Mouse (Mus musculus) adrenal gland, postnatal 0 days (tissue): ENCODE results near the gene Dab1. TPM values are rescaled to one million over a fixed set of nuclear protein-coding genes. Genes with fewer than 3 reads are reported as not detected.

Experiments
- polyA plus RNA-seq: library from polyadenylated mRNA; unstranded; fragments of >200 nt; fragmentation: Nextera tagmentation; extraction: Ambion mirVana; gene quantifications from 2 replicates; pipeline ENCODE4 v1.2.1, GENCODE M21; 2015

Gene Dab1
- 1.8 and 2.1 TPM in 2 replicates for polyA plus RNA-seq

GRCm38 (mm10) chr4:103619321-103619945 lies at the start of gene Dab1:
Dab1 (plus strand) TSS chr4:103619359.

GRCm38 (mm10) chr4:104766065-104766464 lies 1146.9 kb downstream of the Dab1 start, which contains the start of gene C8b:
C8b (plus strand) TSS chr4:104766317.

